Mouse (Mus musculus): Measurements from ENCODE around the gene Samd5. TPM values are rescaled to one million over a fixed set of nuclear protein-coding genes. Genes with fewer than 3 reads are reported as not detected.

Gene Samd5
- polyA plus RNA-seq (2016; fragmentation: Nextera tagmentation; extraction: Ambion mirVana) = 3.3 and 3.7 TPM in 2 replicates

GRCm38 (mm10) chr10:9674561-9675521, at the start of gene Samd5:
Samd5 (minus strand) TSS chr10:9675208.
- peak; percentile 71 for DNase-seq (ENCODE audit: low spot score)

GRCm38 (mm10) chr10:9722519-9723303, 47.7 kb upstream of the Samd5 start:
- Histone ChIP-seq H3K36me3 (no peaks in the 10 kb centered on the region), H3K9me3 (no peaks in the 10 kb centered on the region), H3K27ac (no peak overlapping the region), H3K4me1 (replicated peaks) (no peaks in the 10 kb centered on the region), H3K4me3 (no peak overlapping the region), H3K27me3 (ENCODE audit: insufficient read depth, poor library complexity, severe bottlenecking) (no peaks in the 10 kb centered on the region)
- 83% methylated on average over 11 of the region's 11 CpGs for whole genome bisulfite sequencing
- no peak for DNase-seq (ENCODE audit: low spot score)

More at GRCm38 (mm10) chr10:9674561-9675521, at the start of gene Samd5:
- Histone ChIP-seq H3K36me3 (no peaks in the 10 kb centered on the region), H3K9me3 (no peaks in the 10 kb centered on the region), H3K27me3 (ENCODE audit: insufficient read depth, poor library complexity, severe bottlenecking) (peaks cover 51% of the 10 kb centered on the region), H3K27ac (peak within 1 kb of the TSS; percentile 84), H3K4me3 (peak within 1 kb of the TSS; percentile 75), H3K4me1 (replicated peaks) (peaks cover 23% of the 10 kb centered on the region)
- under 1% methylated on average over 90 of the region's 91 CpGs for WGBS

DNA sequence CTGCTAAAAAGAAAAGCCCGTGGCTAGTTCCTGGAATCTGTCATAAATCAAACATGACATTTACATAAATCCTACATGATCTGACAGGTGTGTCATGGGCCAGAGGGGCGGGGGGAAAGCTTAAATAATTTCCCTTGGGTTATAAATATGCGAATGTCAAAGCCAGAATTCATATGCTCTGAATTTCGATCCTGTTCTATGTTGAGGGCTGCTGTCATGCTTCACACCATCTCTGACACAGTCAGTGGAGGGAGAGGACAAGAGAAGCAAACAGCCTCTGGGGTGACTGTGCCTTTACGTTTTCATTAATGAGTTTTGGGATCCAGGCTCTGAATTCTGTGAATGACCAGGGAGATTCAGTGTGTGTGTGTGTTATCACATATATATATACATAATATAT, 45.0 kb upstream of the Samd5 start:
- Histone ChIP-seq H3K4me1 (replicated peaks) (no peaks in the 10 kb centered on the region), H3K27ac (no peak overlapping the region), H3K27me3 (ENCODE audit: insufficient read depth, poor library complexity, severe bottlenecking) (no peaks in the 10 kb centered on the region), H3K4me3 (no peak overlapping the region), H3K9me3 (no peaks in the 10 kb centered on the region), H3K36me3 (no peaks in the 10 kb centered on the region)
- no peak for DNase-seq (ENCODE audit: low spot score)
- 74% methylated on average over 5 of the region's 5 CpGs for WGBS

GRCm38 (mm10) chr10:9718086-9718485, 43.1 kb upstream of the Samd5 start:
- Histone ChIP-seq H3K9me3 (no peaks in the 10 kb centered on the region), H3K27ac (no peak overlapping the region), H3K36me3 (no peaks in the 10 kb centered on the region), H3K4me3 (no peak overlapping the region), H3K4me1 (replicated peaks) (no peaks in the 10 kb centered on the region), H3K27me3 (ENCODE audit: insufficient read depth, poor library complexity, severe bottlenecking) (no peaks in the 10 kb centered on the region)
- 84% methylated on average over 5 of the region's 5 CpGs for WGBS
- no peak for DNase-seq (ENCODE audit: low spot score)

DNA sequence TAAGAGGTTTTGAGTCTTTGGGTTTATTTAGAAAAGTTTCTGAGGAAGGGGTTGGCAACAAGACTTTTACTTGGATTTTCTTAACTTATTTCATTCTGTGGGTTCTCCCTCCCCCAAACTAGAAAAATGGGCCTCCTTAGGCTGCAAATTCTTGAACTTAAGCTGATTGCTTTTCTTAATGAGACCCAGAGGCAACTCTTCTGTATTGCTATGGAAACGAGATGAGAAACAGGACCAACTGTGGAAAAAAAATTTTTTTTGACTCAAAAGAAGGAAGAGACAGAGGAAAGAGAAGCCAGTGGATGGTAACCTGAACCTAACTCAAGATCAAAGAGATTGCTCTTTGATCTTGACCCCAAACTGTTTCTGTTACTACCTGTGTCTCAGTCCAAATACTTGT, 29.9 kb upstream of the Samd5 start:
- Histone ChIP-seq H3K27ac (no peak overlapping the region), H3K4me1 (replicated peaks) (no peaks in the 10 kb centered on the region), H3K9me3 (no peaks in the 10 kb centered on the region), H3K36me3 (no peaks in the 10 kb centered on the region), H3K4me3 (no peak overlapping the region), H3K27me3 (ENCODE audit: insufficient read depth, poor library complexity, severe bottlenecking) (no peaks in the 10 kb centered on the region)
- 60% methylated on average over 1 of the region's 1 CpGs for WGBS
- no peak for DNase-seq (ENCODE audit: low spot score)

DNA sequence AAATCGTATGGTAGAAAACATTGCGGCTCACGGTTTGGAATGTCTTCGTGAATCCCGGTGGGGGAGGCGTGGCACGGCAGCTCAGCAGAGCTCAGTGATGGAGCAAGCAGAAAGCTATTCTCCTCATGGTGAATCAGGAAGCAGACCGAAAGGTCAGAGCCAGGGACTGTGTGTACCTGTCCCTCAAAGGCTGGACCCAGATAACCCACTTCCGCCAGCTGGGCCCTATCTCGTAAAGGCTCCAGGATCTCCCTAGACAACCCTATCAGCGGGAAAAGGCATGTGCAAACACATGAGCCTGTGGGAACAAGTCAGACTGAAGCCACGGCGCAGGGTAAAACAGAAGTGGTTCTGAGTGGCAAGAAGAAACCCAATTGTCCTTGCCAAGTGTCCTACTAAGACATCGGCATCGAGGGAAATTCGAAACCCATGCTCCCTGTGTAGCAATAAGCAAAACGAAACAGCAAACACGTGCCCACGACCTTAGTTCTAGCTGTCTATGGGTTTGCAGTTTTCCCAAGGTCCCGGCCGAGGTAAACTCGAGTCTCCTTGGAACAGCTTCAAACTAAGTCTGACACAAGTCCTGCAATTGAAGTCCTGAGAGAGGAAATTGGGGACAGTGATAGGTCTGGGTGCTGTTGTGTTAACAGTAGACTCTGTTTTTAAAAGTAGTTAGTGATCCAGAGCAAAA, 24.2 kb upstream of the Samd5 start:
- no peak overlapping the region for H3K27ac ChIP-seq
- WGBS = 89% methylated on average over 22 of the region's 22 CpGs
- H3K4me3 ChIP-seq = no peak overlapping the region
- no peaks in the 10 kb centered on the region for H3K9me3 ChIP-seq
- 0 out of 2 replicates have a peak, but pooled peaks cover 8% of the 10 kb centered on the region for H3K4me1 ChIP-seq (replicated peaks)
- no peak for DNase-seq (ENCODE audit: low spot score)
- H3K36me3 ChIP-seq = no peaks in the 10 kb centered on the region
- H3K27me3 ChIP-seq (ENCODE audit: insufficient read depth, poor library complexity, severe bottlenecking) = no peaks in the 10 kb centered on the region

- Histone ChIP-seq H3K27me3 (ENCODE audit: insufficient read depth, poor library complexity, severe bottlenecking) (no peaks in the 10 kb centered on the region), H3K9me3 (no peaks in the 10 kb centered on the region), H3K4me1 (replicated peaks) (0 out of 2 replicates have a peak, but pooled peaks cover 8% of the 10 kb centered on the region), H3K4me3 (no peak overlapping the region), H3K27ac (no peak overlapping the region), H3K36me3 (no peaks in the 10 kb centered on the region)
- no peak for DNase-seq (ENCODE audit: low spot score)
- 75% methylated on average over 9 of the region's 9 CpGs for WGBS
Measured at GRCm38 (mm10) chr10:9698141-9698540, 23.1 kb upstream of the Samd5 start.

DNA sequence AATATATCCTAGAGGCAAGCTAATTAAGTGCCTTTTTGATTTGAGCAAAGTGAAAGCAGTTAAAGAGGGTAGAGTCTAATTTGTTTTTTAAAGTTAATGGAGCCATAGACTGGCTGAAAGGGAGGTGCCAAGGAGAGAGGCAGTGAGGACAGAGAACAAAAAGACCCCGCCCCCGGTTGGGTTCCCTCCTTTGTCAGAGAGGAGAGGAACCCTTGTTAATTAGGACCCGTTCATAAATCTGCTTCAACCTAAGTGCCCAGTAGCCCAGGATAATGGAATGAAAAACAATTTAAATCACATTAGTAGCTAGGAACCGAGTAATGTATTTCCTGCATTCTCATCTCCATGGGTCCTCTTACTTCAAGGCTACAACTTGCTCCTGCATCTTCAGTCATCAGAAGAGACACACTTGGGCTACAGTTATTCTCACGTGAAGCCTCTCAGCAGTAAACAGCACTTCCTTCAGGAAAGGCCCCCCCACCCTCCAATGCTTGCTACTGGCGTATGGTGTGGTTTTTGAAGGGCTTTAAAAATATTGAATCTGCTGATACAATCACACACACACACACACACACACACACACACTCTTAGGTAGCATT, 21.6 kb upstream of the Samd5 start:
- H3K9me3 ChIP-seq = no peaks in the 10 kb centered on the region
- H3K36me3 ChIP-seq = no peaks in the 10 kb centered on the region
- no peak for DNase-seq (ENCODE audit: low spot score)
- H3K27ac ChIP-seq = no peak overlapping the region
- H3K4me1 ChIP-seq (replicated peaks) = 0 out of 2 replicates have a peak, but pooled peaks cover 8% of the 10 kb centered on the region
- no peaks in the 10 kb centered on the region for H3K27me3 ChIP-seq (ENCODE audit: insufficient read depth, poor library complexity, severe bottlenecking)
- WGBS = 42% methylated on average over 6 of the region's 6 CpGs
- H3K4me3 ChIP-seq = no peak overlapping the region

DNA sequence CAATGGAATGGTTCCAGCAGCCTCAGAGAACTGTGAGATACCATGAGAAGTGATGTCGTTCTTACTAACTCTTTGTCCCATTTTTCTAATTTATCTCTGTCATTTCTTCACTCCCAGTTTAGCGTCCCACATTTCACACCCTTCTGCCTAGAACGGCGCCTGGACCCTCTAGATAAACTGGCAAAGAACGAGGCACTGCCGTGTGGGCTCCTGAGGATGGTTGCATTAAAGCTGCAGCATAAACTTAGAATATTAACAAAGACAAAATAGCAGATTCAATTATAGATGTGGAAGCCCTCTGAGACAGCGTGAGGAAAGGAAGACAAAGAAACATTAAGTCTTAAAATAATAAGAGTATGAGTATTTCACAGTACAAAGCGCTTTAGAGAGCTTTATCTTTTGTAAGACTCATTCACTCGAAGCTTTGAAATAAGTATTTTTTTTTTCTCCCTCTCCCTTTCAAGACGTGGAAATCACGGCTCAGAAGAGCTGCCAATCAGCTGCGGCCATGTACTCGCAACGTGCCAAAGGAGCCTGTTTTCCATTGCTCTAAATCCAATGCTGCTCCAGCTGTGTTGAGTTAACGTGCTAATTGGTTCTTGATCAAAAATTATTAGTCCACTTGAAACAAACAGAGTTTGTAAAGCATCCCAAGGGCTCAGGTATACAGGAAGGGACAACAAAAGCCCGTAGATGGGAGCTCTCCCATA, 19.1 kb upstream of the Samd5 start:
- Histone ChIP-seq H3K27me3 (ENCODE audit: insufficient read depth, poor library complexity, severe bottlenecking) (no peaks in the 10 kb centered on the region), H3K36me3 (no peaks in the 10 kb centered on the region), H3K4me1 (replicated peaks) (0 out of 2 replicates have a peak, but pooled peaks cover 8% of the 10 kb centered on the region), H3K27ac (no peak overlapping the region), H3K4me3 (no peak overlapping the region), H3K9me3 (no peaks in the 10 kb centered on the region)
- DNase-seq (ENCODE audit: low spot score) = no peak
- 79% methylated on average over 16 of the region's 16 CpGs for WGBS

- peaks cover 25% of the 10 kb centered on the region for H3K27me3 ChIP-seq (ENCODE audit: insufficient read depth, poor library complexity, severe bottlenecking)
- H3K4me3 ChIP-seq = no peak overlapping the region
- DNase-seq (ENCODE audit: low spot score) = no peak
- H3K36me3 ChIP-seq = no peaks in the 10 kb centered on the region
- 90% methylated on average over 6 of the region's 6 CpGs for whole genome bisulfite sequencing
- no peak overlapping the region for H3K27ac ChIP-seq
- H3K9me3 ChIP-seq = no peaks in the 10 kb centered on the region
- H3K4me1 ChIP-seq (replicated peaks) = peaks cover 14% of the 10 kb centered on the region
Measured at GRCm38 (mm10) chr10:9680928-9681327, 5.9 kb upstream of the Samd5 start.

- no peak for DNase-seq (ENCODE audit: low spot score)
- H3K9me3 ChIP-seq = no peaks in the 10 kb centered on the region
- peaks cover 19% of the 10 kb centered on the region for H3K4me1 ChIP-seq (replicated peaks)
- H3K27ac ChIP-seq = no peak overlapping the region
- H3K36me3 ChIP-seq = no peaks in the 10 kb centered on the region
- H3K27me3 ChIP-seq (ENCODE audit: insufficient read depth, poor library complexity, severe bottlenecking) = peaks cover 33% of the 10 kb centered on the region
- 35% methylated on average over 5 of the region's 5 CpGs for WGBS
- H3K4me3 ChIP-seq = no peak overlapping the region
Measured at GRCm38 (mm10) chr10:9679911-9680310, 4.9 kb upstream of the Samd5 start.

DNA sequence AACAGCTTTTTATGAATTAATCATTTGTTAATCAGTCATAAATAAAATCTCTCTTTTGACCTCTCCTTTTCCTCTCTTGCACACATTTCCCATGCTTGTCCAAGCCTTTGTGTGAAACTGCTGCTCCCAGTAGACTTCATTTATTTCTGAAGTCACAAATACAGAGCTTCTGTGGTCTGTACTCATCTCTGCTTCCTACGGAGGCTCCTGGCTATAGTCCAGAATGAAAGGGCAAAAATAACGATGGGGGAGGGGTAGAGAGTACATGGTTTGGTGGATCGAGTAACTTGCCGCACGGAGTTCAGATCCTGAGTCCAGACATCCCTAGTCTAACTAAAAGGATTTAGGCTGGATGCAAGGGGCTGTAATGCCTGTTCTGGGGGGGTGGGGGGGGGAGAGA, 3.1 kb upstream of the Samd5 start:
- Histone ChIP-seq H3K27me3 (ENCODE audit: insufficient read depth, poor library complexity, severe bottlenecking) (peaks cover 48% of the 10 kb centered on the region), H3K4me3 (no peak overlapping the region), H3K9me3 (no peaks in the 10 kb centered on the region), H3K27ac (no peak overlapping the region), H3K36me3 (no peaks in the 10 kb centered on the region), H3K4me1 (replicated peaks) (peaks cover 24% of the 10 kb centered on the region)
- WGBS = 61% methylated on average over 5 of the region's 5 CpGs
- no peak for DNase-seq (ENCODE audit: low spot score)

All from hindbrain, embryonic 10.5 days (tissue).